Mouse (Mus musculus) frontal cortex, postnatal 25 days (tissue): Measurements from ENCODE around the gene Vmn1r84.

Source experiments
- DNase-seq, 2 experiments: peaks; one replicate each; pipeline ENCODE4 v3.0.0; 2022; ENCODE audit warnings: low spot score in 2 of 2

Vmn1r84 gene

DNA sequence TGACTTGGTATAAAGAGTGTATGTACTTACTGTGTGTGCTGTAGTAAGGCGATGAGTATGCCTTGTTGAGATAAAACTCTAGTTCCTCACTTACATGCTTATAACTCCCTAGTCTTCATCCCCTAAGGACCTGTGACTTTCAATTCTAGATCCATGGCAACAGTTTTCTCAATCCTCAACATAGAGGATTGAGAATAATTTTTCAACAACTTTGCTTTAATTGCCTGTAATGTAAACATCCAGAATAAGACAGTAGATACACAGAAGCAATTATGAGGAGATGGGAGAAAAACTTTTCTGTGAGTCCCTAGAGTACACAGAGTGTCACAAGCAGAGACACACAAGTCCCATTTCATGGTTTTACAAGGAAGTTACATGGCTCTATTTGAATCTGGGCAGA lies at the start of gene Vmn1r84:
TSS of gene Vmn1r84 (minus strand) at position 101 of the 400 bp plus-strand sequence.
- DNase-seq: no peak

DNA sequence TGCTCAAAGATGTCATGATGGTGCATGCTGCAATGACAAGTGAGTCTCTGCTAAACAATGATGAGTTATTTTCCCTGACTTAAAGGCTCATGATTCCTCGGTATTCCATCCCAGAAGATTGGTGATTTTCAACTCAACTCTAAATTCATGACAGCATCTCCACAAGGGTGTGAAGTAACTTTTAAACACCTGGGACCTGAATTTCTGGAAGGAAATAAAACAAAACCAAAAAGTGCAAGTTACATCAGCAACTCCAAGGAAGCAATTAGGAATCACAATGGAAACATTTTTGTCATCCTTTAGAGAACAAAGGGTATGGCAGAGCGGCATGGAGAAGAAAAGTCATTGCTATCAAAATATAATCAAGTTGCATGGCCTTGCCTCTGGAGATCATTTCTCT lies 39.7 kb downstream of the Vmn1r84 start, which contains the start of gene Vmn1r83:
TSS of gene Vmn1r83 (minus strand) at position 101 of the 400 bp plus-strand sequence.
- DNase-seq: no peak
